Mouse (Mus musculus) ovary, postnatal 10 days (tissue): ENCODE results near the gene Nfat5.

Experiments used
- DNase-seq: peaks from one replicate; pipeline ENCODE4 v3.0.0; 2022; ENCODE audit warnings: low spot score

Gene Nfat5

DNA sequence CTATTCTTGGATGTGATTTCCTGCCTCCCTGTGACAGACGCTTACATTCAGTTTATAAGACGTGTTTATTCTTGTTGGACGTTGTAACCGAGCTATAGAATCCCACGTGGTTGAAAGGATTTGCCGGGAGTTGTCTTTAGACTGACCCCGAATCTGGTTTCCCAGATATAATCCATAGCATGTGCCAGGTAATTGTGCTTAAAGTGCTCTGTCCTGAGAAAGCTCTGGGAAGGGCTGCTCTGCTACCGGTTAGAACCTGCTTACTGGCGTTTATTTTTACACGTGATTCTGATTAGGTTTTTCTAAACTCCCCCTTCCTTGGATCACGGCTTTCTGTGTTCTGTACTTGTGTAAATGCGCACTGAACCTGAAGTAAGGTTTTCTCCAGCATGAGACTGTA, 104.4 kb downstream of the Nfat5 start:
- no peak for DNase-seq

DNA sequence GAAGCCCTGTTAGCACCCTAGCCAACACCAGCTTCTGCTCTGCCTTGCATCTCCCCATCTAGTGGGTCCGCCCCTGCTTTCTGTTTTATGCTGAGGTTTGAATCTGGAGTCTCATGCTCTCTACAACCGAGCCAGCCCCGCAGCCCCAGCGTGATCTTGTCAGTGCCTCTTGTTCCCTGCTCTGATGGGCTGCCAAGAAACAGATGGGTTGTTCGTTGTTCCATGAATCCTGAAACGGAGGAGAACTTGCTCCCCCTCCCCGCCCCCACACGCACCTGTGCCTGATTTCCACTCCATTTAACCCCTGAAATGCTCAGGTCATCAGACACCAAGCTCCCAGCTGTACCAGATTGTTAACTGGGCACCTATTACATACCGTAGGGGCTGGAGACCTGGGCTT, 106.2 kb downstream of the Nfat5 start:
- DNase-seq: no peak

DNA sequence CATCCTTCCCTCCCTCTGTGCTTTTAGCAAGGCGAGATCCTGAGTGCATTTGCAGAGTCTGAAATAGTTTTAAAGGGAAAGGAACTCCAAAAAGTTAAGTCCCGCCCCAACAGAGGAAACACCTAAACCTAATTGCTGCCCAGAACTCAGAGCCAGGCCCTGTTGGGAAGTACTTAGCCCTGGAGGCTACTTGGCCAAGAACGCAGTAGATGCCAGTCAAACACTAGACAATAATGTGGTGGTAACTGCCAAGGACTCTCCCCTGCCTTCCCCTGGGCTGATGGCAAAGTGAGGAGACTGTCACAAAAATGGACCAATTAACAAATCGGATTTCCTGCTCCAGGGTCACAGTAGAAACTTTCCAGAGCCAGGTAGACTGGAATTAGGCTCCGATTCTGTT, 108.6 kb downstream of the Nfat5 start:
- no peak for DNase-seq

DNA sequence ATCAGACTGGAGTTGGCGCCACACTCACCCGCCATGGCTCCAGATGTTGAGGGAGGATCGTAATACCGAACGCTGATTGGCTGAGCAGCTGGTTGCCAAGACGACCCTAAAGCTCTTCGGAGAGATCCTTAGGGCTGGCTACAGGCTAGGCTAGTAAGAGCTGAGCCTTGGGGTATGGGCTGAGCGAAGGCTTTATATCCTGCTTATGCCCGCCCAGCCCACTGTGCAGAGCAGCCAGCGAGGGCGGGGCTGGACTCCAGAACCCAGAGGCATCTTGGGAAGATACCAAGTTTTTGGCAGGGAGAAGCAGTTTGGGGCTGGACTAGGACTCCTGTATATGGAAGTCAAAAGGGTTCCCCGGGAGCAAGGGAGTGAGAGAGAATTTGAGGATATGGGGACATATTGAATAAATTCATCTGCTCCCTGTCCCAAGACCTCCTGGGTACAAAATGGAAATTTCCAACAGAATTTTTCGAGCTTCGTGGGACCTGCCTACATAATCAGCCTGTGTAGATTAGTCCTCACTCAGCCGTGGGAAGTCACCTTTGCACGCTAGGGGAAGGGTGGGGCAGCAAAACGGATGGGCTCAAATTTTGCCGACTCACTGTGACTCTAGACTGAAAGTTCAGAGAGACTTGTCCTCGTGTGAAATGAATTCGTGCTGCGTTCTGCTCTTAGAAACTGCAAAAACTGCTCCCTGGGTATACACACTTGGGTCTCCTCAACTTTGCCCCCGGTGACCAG, 109.9 kb downstream of the Nfat5 start, which contains the start of gene Nqo1:
Nqo1 (minus strand) TSS at position 169 of the 744 bp plus-strand sequence.
- DNase-seq: peak; percentile 44

DNA sequence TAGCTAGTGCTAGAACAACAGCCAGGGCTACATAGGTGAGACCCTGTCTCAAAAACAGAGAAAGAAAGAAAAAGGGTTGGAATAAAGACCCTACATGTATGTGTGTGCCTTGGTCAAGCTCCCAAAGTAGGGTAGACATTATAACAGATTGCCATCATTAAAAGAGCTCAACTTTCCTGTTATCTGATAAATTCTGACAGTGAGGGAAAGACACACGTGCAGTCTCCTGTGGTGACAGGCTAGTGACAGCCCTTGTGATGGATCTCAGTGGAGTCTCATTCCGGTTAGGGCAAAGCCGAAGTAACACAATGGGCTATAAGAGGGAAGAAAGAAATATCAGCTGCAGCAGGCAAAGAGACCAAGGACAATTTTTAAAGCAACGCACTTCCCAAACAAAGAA, 110.8 kb downstream of the Nfat5 start:
- no peak for DNase-seq

DNA sequence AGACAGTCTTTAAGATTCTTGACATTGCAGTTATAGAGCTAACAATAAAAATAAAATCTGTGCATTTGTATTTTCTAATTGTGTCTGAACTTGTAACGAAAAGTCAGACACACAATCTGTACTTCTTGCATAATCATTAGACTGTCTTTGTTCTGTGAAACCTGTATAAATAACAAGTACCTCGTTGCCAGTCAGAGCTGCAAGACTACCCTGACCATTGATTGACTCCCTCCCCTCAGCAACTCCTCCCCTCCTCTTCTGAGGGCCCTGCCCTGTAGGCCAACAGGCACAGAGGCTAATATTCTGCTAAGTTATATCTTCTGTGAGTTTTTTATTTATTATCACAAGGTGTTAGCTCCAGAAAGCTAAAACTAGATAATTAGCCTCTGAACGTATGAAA, 112.7 kb downstream of the Nfat5 start:
- DNase-seq: no peak

DNA sequence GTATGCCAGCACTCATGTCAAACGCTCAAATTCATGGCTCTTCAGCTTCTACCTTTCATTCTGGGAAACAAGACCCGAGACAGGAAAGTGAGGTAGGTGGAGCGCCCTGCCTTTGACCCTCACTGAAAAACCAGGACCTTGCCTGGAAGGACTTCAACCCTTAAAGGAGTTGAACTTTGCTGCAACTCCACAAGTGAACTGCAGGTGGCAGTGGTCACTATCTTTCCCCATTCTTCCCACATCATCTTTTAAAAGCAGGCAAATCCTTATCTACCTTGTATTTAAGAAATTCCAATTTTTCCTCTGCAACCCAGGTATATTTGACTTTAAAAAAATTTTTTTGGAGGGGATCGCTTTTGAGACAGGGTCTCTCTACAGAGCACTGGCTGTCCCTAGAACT, 118.1 kb downstream of the Nfat5 start:
- DNase-seq: no peak

DNA sequence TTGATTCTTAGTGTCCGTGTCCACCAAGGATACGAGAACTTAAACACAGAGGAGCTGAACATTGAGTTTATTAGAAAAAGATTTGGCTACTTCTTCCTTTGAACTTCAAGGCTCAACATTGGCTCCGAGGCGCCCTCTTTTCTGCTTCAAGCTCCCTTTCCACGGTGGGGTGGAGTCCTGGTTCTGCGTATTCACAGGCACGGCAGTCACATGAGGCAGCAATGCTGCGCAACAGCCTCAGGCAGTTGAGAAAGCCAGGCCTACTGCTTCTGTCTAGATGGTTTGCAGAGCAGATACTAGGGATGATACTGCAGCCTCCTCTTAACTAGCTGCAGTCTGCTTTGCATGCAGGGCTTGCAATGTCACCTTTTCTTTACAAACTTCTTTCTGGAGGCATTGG, 119.3 kb downstream of the Nfat5 start:
- DNase-seq: no peak

DNA sequence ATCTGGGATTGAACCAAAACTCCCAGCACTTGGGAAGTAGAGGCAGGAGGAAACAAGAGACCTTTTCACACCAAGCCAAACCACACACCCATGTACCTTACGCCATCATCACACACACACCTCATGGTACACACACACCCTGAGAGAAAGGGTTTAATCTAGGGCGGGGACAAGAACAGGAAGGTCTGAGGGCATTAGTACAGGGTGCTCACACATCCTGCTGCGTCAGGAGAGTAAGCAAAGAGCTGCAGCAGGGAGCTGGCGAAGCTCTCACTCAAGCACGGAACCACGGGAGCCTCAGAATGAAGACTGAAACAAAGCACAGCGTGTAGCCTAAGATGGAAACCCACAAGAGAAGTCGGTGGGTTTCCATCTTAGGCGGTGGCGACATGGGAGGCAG, 120.6 kb downstream of the Nfat5 start:
- no peak for DNase-seq

DNA sequence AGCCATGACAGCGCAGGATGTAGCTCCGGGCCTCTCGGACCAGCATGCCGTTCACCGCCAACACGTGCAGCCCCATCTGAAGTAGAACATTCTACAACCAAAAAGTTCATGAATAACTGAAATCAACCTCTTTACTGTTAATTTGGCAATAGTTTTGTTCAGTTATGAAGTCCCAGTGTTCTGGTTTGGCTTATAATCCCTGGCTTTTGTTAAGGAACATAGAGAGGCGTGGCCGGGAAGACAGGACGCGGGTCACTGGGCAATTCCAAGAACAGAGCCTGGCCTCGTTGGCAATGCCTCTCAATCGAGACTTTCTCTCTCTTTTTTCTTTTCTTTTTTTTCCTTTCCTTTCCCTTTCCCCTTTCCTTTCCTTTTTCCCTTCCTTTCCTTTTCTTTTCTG, 123.7 kb downstream of the Nfat5 start:
- no peak for DNase-seq

DNA sequence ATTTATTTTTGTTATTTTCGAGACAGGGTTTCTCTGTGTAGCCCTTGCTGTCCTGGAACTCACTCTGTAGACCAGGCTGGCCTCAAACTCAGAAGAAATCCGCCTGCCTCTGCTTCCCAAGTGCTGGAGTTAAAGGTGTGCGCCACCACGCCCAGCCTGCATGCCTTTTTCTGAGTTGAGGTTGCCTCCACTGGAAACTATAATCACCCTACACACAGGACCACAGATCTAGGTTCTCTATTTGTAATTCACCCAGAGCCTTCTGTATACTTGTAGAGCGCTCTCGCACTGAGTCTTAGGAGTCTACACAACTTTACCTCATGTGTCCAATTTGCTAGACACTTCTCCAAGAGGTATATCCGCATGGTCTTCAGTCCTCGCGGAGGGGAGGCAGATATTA, 130.9 kb downstream of the Nfat5 start:
- DNase-seq: no peak

DNA sequence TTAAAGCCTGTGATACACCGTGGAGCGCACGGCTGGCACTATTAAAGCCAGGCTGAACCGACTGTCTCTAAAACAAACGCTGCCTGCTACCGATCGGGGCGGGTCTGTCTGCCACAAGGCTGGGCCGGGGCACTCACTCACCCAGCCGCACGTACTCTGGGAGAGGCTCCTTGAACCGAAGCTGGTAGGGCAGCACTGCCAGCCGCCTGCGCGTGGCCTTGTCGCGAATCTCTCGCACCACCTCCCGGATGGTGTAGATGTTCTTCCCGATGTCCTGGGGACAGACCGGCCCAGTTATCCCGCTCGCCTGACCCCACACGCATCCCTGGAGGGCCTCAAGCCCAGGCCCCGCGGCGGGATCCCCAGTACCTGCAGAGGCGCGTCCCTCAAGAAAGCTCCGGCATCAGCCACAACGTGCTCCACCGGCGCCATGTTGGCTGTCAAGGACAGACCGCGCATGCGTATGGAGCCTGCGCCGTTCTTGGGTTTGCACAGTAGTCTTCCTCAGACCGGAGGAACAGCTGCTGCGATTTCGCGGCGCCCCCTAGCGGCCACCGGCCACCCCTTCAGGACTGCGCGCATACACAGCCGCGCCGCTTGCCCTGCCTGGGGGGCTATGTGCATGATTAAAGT, 131.4 kb downstream of the Nfat5 start, which contains the start of gene Nob1:
Nob1 (minus strand) TSS at position 455 of the 633 bp plus-strand sequence.
- DNase-seq: peak; percentile 98

DNA sequence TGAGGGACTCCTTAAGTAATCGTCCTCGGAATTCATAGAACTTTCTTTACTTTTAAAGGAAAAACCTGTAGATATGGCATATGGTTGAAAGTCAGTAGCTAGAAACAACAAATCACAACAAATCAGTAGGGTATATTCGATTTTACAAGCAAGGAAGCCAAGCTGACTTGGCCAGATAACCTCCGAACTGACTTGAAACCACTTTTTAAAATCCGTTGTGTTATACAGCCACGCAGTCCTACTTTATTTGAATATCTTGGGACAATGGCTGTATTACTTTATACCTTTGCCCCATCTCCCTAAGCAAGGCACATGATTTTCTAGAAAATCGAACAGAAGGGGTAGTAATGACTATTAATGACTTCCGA, 131.9 kb downstream of the Nfat5 start:
- no peak for DNase-seq
